Mouse (Mus musculus) stomach, embryonic 14.5 days (tissue): Measurements from ENCODE around the gene Mcf2l. TPM values are rescaled to one million over a fixed set of nuclear protein-coding genes. Genes with fewer than 3 reads are reported as not detected.

Experiments
- ATAC-seq: fragments of 200-750 bp; cut with Nextera tagmentation; 2 replicates; pipeline ENCODE4 v1.8.0; 2017; ENCODE audit warnings: low read depth, moderate TSS enrichment; ENCODE audit not compliant: insufficient number of reproducible peaks, insufficient read depth, low FRiP score
- H3K27ac ChIP-seq: fragments of 300-500 bp; sonication (generic); 2 replicates; pipeline ENCODE4 v1.5.1; 2014; ENCODE audit warnings: mild to moderate bottlenecking, low read length, moderate library complexity, mixed read lengths
- H3K27me3 ChIP-seq: fragments of 300-500 bp; sonication (generic); 2 replicates; pipeline ENCODE4 v1.6.1; 2014; ENCODE audit warnings: low read length, control low read depth, mixed read lengths; ENCODE audit not compliant: control insufficient read depth, insufficient read depth
- H3K36me3 ChIP-seq: fragments of 300-500 bp; sonication (generic); 2 replicates; pipeline ENCODE4 v1.6.1; 2014; ENCODE audit warnings: mild to moderate bottlenecking, control low read depth, low read length, moderate library complexity, mixed read lengths; ENCODE audit not compliant: control insufficient read depth, insufficient read depth
- H3K4me1 ChIP-seq: fragments of 300-500 bp; sonication (generic); 2 replicates; pipeline ENCODE4 v1.6.1; 2014; ENCODE audit warnings: low read length, control low read depth, mixed read lengths; ENCODE audit not compliant: control insufficient read depth, insufficient read depth
- H3K4me2 ChIP-seq: fragments of 300-500 bp; sonication (generic); replicated peaks from 2 replicates; pipeline ENCODE4 v1.6.1; 2014; ENCODE audit warnings: low read depth, low read length, control low read depth
- H3K4me3 ChIP-seq: fragments of 300-500 bp; sonication (generic); 2 replicates; pipeline ENCODE4 v1.5.1; 2014; ENCODE audit warnings: low read depth, low read length, control low read depth
- H3K9ac ChIP-seq: fragments of 300-500 bp; sonication (generic); replicated peaks from 2 replicates; pipeline ENCODE4 v1.6.1; 2014; ENCODE audit warnings: low read depth, mild to moderate bottlenecking, control low read depth, low read length, moderate library complexity, mixed read lengths
- H3K9me3 ChIP-seq: fragments of 300-500 bp; sonication (generic); 2 replicates; pipeline ENCODE4 v1.6.1; 2016; ENCODE audit warnings: low read depth, low read length, control low read depth; ENCODE audit not compliant: control insufficient read depth
- WGBS: fragments of 180-500 bp; shearing (Covaris S2); extraction: QIAGEN DNeasy Blood & Tissue Kit; methylation state at CpG from one replicate; pipeline ENCODE4 v1.1.7; 2014; 5-methylcytosine and 5-hydroxymethylcytosine counted together
- polyA plus RNA-seq: library from polyadenylated mRNA; unstranded; fragments of >200 nt; fragmentation: Nextera tagmentation; extraction: Ambion mirVana; gene quantifications from 2 replicates; pipeline ENCODE4 v1.2.1, GENCODE M21; 2014

The Mcf2l gene
- polyA plus RNA-seq, 1 experiment from 2014 or later, result 20.7 TPM

DNA sequence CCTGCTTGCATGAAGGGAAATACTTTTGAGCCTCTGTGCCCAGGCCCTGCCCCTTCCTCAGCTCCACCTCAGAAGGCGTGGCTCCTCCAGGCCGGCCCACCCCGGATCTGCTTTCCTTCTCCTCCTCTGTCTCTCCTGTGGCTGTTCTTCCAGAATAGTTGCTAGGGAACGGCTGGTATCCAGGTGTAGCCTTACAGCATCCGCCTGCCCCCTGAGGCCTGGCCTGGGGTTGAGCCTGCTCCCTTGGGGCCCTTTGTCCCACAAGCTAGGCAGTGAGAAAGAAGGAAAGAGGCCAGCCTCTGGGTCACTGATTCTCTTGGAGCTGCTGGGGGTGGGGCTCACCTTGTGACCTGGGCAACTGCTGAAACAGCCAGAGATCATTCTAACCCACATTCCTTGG lies 38.4 kb downstream of the Mcf2l start:
- Histone ChIP-seq H3K36me3 (no peaks in the 10 kb centered on the region), H3K4me2 (no peak overlapping the region), H3K4me3 (no peak overlapping the region), H3K27ac (no peak overlapping the region), H3K9ac (no peak overlapping the region), H3K4me1 (no peaks in the 10 kb centered on the region; the same call in 1 of the 2 replicates), H3K9me3 (no peaks in the 10 kb centered on the region), H3K27me3 (no peaks in the 10 kb centered on the region)
- 19% methylated on average over 5 of the region's 5 CpGs for WGBS
- ATAC-seq, result peak; percentile 56; the same call in 1 of the 2 replicates

DNA sequence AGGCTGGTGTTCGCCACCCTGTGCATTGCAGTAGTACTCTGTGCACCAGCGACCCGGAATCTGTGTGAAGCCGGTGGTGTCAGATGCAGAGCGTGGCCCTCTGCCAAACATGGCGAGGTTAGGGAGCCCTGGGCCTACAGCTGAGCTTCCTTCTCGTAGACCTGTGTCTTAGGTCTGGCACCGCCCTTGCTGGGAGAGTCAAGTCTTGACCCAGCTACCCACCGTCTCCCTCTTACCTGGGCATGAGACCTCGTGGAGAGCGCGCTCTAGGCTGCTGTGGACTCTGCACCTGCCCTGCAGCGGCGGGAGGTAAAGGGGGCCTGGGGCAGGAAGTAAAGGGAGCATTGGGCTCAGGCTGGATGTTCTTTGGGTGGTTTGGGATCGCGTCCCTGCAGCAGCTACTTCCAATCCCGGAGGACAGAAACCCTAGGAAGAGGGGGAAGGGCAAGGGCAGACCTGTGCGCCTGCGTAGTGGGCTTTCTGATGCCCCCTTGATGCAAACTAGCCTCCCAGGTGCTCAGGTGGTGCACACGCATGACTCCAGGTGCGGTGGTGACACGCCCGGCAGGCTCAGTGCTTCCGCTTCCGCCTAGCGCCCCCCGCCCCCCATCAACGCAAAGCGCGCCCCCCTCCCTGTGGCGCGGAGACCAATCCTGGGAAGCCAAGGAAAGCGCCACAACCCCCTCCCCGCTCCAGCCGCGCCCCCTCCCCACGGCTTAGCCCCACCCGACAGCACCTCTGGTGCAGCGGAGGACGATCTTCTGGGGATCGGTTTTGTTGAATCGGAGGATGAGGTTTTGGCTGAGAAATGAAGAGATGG lies 41.8 kb downstream of the Mcf2l start:
- Histone ChIP-seq H3K36me3 (no peaks in the 10 kb centered on the region), H3K4me3 (peak overlapping the region; percentile 53), H3K4me1 (no peaks in the 10 kb centered on the region; the same call in 1 of the 2 replicates), H3K27ac (peak overlapping the region; percentile 53; the same call in 1 of the 2 replicates), H3K4me2 (peak overlapping the region; percentile 90), H3K27me3 (no peaks in the 10 kb centered on the region), H3K9me3 (no peaks in the 10 kb centered on the region), H3K9ac (peak overlapping the region; percentile 61)
- ATAC-seq, result peak; percentile 53
- 12% methylated on average over 42 of the region's 42 CpGs for WGBS

DNA sequence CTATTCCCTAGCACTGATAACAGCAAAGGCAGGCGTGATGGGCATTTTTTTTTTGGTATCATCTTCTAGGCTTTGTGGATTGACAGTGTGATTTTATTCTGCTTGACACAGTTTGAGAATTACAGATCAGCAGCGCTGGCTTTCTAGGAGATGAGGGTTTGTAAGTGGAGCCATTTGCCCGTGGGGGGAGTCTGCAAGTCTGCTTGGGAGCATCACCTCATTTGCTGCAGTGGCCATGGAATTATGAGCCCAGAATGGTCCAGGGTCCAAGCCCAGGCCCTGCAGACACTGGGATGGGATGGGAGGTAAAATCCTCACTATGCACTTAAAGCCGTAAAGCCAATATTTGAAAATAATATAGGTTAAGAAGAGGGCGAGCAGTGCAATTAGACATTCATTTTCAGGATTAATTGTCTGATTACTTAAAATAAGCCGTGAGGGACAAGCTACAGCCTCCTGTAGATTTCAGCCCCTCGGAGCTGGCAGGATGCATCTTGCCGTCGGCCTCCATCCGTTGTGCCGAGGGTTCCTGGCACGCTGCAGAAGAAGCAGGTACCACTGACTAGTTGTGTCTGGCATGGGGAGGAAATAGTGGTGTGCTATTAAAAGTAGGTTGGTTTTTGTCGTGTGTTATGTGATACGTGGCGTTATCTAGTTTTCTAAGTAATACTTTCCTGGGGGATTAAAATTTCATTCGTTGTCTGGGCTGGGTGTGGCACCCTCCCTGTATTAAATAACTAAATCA lies 42.7 kb downstream of the Mcf2l start:
- WGBS, result 60% methylated on average over 16 of the region's 16 CpGs
- H3K9ac ChIP-seq, result peak overlapping the region; percentile 61

DNA sequence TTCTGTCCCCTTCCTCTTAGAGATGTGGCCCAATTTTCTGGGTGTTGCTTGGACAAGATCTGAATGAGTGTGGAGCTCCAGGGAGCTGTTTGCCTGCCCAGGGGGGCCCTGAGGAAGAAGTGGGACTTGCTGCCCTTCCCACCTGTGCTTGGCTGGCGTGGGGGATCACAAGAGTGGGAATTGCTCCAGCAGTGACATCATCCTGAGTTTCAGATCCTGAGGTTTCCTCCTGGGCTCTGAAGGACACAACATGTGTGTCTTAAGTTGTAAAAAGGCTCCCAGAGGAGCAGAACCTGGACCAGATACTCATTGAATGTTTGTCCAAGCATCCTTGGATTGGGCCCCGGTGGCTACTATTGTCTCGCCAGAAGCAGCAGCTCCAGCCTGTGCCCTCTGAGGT lies 43.4 kb downstream of the Mcf2l start:
- Histone ChIP-seq H3K36me3 (no peaks in the 10 kb centered on the region), H3K4me1 (no peaks in the 10 kb centered on the region; the same call in 1 of the 2 replicates), H3K4me2 (no peak overlapping the region), H3K9ac (no peak overlapping the region), H3K27ac (no peak overlapping the region), H3K9me3 (no peaks in the 10 kb centered on the region), H3K27me3 (no peaks in the 10 kb centered on the region), H3K4me3 (no peak overlapping the region)
- 92% methylated on average over 3 of the region's 3 CpGs for WGBS
- no peak for ATAC-seq

More for the DNA sequence above, 42.7 kb downstream of the Mcf2l start:
- peak overlapping the region; percentile 53 for H3K4me3 ChIP-seq
- no peaks in the 10 kb centered on the region for H3K27me3 ChIP-seq
- no peaks in the 10 kb centered on the region for H3K36me3 ChIP-seq
- H3K9me3 ChIP-seq, result no peaks in the 10 kb centered on the region
- ATAC-seq, result no peak
- peak overlapping the region; percentile 90 for H3K4me2 ChIP-seq
- no peaks in the 10 kb centered on the region; the same call in 1 of the 2 replicates for H3K4me1 ChIP-seq
- no peak overlapping the region for H3K27ac ChIP-seq

DNA sequence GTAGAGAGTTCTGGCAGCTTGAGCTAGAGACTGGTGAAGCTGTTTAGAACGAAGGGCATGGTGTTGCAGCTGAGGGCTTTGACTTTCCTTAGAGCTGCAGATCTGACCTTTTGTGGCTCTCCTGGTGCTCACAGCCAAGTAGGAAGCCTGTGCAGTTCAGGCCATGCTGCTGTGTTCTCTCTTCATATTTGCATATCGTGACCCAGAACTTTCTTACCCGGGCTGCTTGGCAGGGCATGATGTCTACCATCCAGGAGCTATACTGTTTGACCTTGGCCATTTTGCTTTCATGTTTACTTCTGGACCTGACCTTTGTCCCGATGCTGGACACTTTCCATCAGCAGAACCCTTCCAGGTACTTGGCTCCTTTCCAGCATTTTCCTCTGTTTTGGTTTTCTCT lies 44.2 kb downstream of the Mcf2l start:
- ATAC-seq, result no peak
- no peak overlapping the region for H3K4me3 ChIP-seq
- H3K9me3 ChIP-seq, result no peaks in the 10 kb centered on the region
- WGBS, result 69% methylated on average over 4 of the region's 4 CpGs
- H3K4me1 ChIP-seq, result no peaks in the 10 kb centered on the region; the same call in 1 of the 2 replicates
- H3K27ac ChIP-seq, result no peak overlapping the region
- no peak overlapping the region for H3K9ac ChIP-seq
- no peaks in the 10 kb centered on the region for H3K36me3 ChIP-seq
- H3K4me2 ChIP-seq, result no peak overlapping the region
- H3K27me3 ChIP-seq, result no peaks in the 10 kb centered on the region

DNA sequence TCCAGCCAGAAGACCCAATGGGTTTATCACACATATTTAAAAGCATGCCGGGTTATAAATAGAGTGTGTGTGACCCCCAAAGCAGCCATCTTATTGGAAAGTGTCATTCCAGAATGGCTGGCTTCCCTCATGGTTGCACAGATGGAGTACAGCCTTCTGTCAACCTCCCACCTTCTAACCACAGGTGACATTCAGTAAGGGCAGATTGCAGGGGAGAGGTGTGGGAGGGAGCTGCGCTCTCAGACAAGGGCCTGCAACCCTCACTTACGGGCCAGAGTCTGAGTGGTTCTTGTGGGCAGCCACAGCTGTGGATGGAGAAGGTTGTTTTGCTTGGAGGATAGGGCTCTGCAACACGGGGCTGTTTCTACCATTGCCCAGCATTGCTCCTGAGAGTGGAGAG lies 47.0 kb downstream of the Mcf2l start:
- no peak for ATAC-seq
- Histone ChIP-seq H3K9ac (no peak overlapping the region), H3K36me3 (no peaks in the 10 kb centered on the region), H3K4me2 (no peak overlapping the region), H3K9me3 (no peaks in the 10 kb centered on the region), H3K4me1 (peaks cover 4% of the 10 kb centered on the region; the same call in 1 of the 2 replicates), H3K27ac (no peak overlapping the region), H3K27me3 (no peaks in the 10 kb centered on the region), H3K4me3 (no peak overlapping the region)
- WGBS, result 78% methylated on average over 4 of the region's 4 CpGs

DNA sequence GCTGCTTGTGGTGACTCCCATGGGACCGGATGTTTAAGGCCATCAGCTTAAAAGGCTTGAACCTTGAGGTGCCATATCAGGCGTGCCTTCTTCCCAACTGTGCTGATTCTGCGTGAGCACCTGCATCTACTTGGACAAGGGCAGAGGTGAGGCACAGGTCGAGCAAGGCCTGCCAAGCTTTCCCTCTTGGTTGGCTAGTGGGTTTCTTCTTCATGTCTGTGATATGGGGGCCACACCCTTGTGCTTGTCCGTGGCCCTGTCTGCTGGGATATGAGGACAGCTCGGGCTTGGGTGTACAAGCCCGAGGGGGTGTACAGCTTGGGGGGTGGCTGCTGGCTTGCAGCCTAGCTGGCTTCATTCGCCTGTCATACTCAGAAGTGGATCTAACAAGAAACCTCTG lies 51.4 kb downstream of the Mcf2l start:
- H3K4me3 ChIP-seq, result no peak overlapping the region
- no peak for ATAC-seq
- no peaks in the 10 kb centered on the region for H3K27me3 ChIP-seq
- no peak overlapping the region; the same call in 1 of the 2 replicates for H3K27ac ChIP-seq
- H3K9ac ChIP-seq, result no peak overlapping the region
- H3K4me2 ChIP-seq, result no peak overlapping the region
- H3K9me3 ChIP-seq, result no peaks in the 10 kb centered on the region
- peaks cover 8% of the 10 kb centered on the region; the same call in 1 of the 2 replicates for H3K4me1 ChIP-seq
- no peaks in the 10 kb centered on the region for H3K36me3 ChIP-seq
- 71% methylated on average over 8 of the region's 8 CpGs for WGBS

DNA sequence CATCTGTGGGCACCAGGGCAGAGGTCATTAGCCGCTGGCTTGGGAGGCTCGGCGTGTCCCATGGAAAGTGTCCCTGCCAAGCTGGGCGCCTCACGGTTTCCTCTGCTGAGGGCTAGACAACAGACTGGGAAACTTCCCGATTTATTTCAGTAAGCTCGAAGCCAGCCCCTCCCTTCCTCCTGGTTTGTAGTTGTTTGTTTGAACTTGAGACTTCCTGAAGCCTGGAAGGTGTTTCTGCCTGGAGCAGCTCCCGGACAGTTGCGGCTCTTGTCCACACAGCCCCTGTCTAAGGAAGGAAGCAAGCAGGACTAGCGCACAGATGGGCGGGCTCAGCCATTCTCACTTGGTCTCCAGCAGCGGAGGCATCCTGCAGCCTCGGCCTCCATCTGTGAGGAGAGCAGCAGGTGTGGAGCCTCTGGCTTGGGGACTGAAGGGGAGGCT lies 52.4 kb downstream of the Mcf2l start:
- ATAC-seq, result no peak

More for the DNA sequence above, 52.4 kb downstream of the Mcf2l start:
- Histone ChIP-seq H3K9me3 (no peaks in the 10 kb centered on the region), H3K9ac (no peak overlapping the region), H3K27ac (peak overlapping the region; percentile 39; the same call in 1 of the 2 replicates), H3K27me3 (no peaks in the 10 kb centered on the region), H3K4me1 (peaks cover 13% of the 10 kb centered on the region), H3K36me3 (no peaks in the 10 kb centered on the region), H3K4me3 (no peak overlapping the region), H3K4me2 (no peak overlapping the region)
- 42% methylated on average over 13 of the region's 13 CpGs for WGBS
